Mouse (Mus musculus) left cerebral cortex, adult 9 months (tissue): ENCODE results near the gene Olfr1459.

Experiments used
- DNase-seq, 2 experiments: peaks; one replicate each; pipeline ENCODE4 v3.0.0; 2022; ENCODE audit warnings: low spot score in 2 of 2

Gene Olfr1459

DNA sequence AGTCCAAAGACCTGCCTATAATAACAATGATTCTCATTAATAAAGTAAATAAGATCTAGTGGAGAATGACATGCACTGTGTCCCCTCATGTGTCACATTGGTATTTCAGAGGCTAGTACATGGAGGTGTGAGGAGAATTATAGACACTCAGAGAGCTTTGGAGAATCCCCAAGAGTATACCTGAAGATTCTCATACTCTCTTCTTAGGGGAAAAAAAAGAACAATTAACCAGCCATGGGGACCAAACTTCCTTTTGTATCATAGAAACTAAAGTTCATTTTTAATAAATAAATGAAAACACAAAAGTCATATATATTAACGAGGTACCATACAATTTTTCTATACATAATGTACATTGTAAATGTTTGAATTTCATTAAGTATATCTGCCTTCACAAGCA lies at the start of gene Olfr1459:
Gene Olfr1459 (minus strand): TSS at position 101 of the 400 bp plus-strand sequence.
- no peak for DNase-seq

DNA sequence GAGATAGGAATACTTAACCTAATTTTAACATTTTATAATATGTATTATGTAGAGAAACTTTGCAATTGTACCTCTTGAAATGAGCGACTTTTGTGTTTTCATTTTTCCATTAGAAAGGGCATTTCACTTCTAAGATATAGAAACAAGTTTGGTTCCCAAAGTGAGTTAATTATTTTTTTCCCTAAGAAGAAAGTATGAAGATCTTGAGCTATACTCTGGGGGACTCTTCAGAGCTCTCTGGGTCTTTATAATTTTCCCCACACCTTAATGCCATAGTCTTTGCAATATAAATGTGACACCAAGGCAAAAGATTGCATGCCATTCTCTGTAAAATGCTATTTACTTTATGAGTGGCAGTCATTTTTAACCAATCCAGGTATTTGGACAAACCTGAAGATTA lies 36.1 kb upstream of the Olfr1459 start, which contains the start of gene Olfr1462:
Gene Olfr1462 (plus strand): TSS at position 301 of the 400 bp plus-strand sequence.
- DNase-seq = no peak

DNA sequence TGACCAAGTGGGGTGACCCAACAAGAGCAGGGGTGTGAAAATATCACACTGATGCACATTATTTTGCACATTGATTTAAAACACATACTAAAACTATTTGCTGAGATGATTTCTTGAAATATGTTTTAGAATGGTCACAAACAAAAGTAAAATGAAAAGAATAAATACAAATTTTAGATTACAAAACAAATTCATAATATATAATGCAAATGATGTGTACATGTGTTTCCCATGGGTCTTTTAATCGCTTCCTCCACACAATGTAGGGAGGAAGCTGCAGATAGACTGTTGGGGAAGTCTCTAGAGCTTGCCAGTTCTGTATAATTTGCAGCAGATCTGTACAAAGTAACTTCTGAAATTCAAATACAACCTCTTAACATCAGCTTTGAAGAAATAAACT lies 13.4 kb upstream of the Olfr1459 start, which contains the start of gene Olfr1461:
Gene Olfr1461 (plus strand): TSS at position 301 of the 400 bp plus-strand sequence.
- no peak for DNase-seq

DNA sequence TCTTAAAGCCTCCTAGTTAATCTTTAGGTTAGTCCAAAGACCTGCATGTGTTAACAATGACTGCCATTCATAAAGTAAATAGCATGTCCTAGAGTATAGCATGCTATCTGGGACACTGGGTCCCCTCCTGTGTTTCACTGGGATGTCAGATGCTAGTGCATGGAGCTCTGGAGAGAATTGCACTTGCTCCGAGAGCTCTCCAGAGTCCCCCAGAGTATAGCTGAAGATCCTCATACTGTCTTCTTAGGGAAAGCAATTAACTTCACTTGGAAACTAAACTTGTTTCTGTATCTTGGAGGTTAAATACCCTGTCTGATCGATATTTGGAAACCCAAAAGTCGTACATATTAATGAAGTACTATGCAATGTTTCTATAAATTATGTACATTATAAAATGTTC lies 42.7 kb downstream of the Olfr1459 start, which contains the start of gene Olfr1458:
Gene Olfr1458 (minus strand): TSS at position 101 of the 400 bp plus-strand sequence.
- DNase-seq = no peak

DNA sequence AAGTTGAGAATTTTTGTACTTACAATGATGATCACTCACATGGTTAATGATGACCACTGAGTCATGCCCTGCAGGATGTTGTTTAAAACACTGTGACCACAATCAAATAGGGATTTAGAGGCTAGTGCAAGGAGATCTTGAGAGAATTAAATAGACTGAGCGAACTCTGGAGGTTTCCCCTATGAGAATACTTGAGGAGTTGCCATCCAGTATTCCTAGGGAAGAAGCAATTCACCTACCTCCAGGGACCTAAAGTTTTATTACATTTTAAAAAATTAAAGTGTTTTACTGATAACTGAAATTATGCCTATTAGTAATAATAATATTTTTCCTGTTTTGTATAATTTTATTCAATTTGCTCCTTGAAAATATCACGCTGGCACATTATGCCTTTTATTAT lies 51.6 kb downstream of the Olfr1459 start, which contains the start of gene Olfr1457:
Gene Olfr1457 (minus strand): TSS at position 101 of the 400 bp plus-strand sequence.
- no peak for DNase-seq

DNA sequence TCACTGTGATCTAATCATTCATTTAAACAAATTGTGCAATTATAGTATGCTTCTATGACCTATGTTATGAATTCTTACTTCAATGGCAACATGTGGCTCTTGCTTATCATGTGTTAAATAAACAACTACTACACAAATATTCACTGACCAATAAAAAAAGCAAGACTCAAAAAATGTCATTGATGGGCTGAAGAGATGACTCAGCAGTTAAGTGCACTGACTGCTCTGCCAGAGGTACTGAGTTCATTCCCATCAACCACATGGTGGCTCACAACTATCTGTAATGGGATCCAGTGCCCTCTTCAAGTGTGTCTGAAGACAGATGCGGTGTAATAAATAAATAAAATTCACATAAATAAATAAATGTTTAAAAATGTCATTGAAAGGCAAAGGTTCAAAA lies 55.4 kb downstream of the Olfr1459 start:
- no peak for DNase-seq
